Mouse (Mus musculus): ENCODE data around the gene Lpar3.

Gene Lpar3

GRCm38 (mm10) chr3:146220776-146221486, at the start of gene Lpar3:
Lpar3 (plus strand) TSS chr3:146220963.
- no peak for DNase-seq (ENCODE audit: low read depth)

GRCm38 (mm10) chr3:146173030-146173429, 47.7 kb upstream of the Lpar3 start:
- no peak for DNase-seq (ENCODE audit: low read depth)

- DNase-seq (ENCODE audit: low read depth) = no peak
Measured at GRCm38 (mm10) chr3:146174215-146174614, 46.5 kb upstream of the Lpar3 start.

GRCm38 (mm10) chr3:146177295-146177694, 43.5 kb upstream of the Lpar3 start:
- peak; percentile 30 for DNase-seq (ENCODE audit: low read depth)

- peak; percentile 58 for DNase-seq (ENCODE audit: low read depth)
Measured at GRCm38 (mm10) chr3:146177748-146178582, 42.8 kb upstream of the Lpar3 start.

- DNase-seq (ENCODE audit: low read depth) = no peak
Measured at GRCm38 (mm10) chr3:146180341-146180740, 40.4 kb upstream of the Lpar3 start.

GRCm38 (mm10) chr3:146180986-146181385, 39.8 kb upstream of the Lpar3 start:
- DNase-seq (ENCODE audit: low read depth) = no peak

- DNase-seq (ENCODE audit: low read depth) = peak; percentile 21
Measured at GRCm38 (mm10) chr3:146184992-146185657, 35.6 kb upstream of the Lpar3 start.

- no peak for DNase-seq (ENCODE audit: low read depth)
Measured at GRCm38 (mm10) chr3:146186033-146186432, 34.7 kb upstream of the Lpar3 start.

GRCm38 (mm10) chr3:146189933-146190332, 30.8 kb upstream of the Lpar3 start:
- no peak for DNase-seq (ENCODE audit: low read depth)

GRCm38 (mm10) chr3:146192507-146192906, 28.3 kb upstream of the Lpar3 start:
- no peak for DNase-seq (ENCODE audit: low read depth)

GRCm38 (mm10) chr3:146195153-146195552, 25.6 kb upstream of the Lpar3 start:
- no peak for DNase-seq (ENCODE audit: low read depth)

GRCm38 (mm10) chr3:146196301-146196700, 24.5 kb upstream of the Lpar3 start:
- no peak for DNase-seq (ENCODE audit: low read depth)

GRCm38 (mm10) chr3:146196780-146197743, 23.7 kb upstream of the Lpar3 start:
- DNase-seq (ENCODE audit: low read depth) = no peak

GRCm38 (mm10) chr3:146197785-146198184, 23.0 kb upstream of the Lpar3 start:
- no peak for DNase-seq (ENCODE audit: low read depth)

- no peak for DNase-seq (ENCODE audit: low read depth)
Measured at GRCm38 (mm10) chr3:146198803-146199481, 21.8 kb upstream of the Lpar3 start.

GRCm38 (mm10) chr3:146199486-146199885, 21.3 kb upstream of the Lpar3 start:
- DNase-seq (ENCODE audit: low read depth) = no peak

GRCm38 (mm10) chr3:146204375-146204774, 16.4 kb upstream of the Lpar3 start:
- no peak for DNase-seq (ENCODE audit: low read depth)

- no peak for DNase-seq (ENCODE audit: low read depth)
Measured at GRCm38 (mm10) chr3:146205305-146205704, 15.5 kb upstream of the Lpar3 start.

GRCm38 (mm10) chr3:146206635-146207034, 14.1 kb upstream of the Lpar3 start:
- no peak for DNase-seq (ENCODE audit: low read depth)

GRCm38 (mm10) chr3:146207440-146207839, 13.3 kb upstream of the Lpar3 start:
- no peak for DNase-seq (ENCODE audit: low read depth)

Measured in fibroblast of lung, adult 2 months (primary cell).